Mouse (Mus musculus) cerebellum, postnatal 14 days (tissue): Measurements from ENCODE around the gene Olfr38.

Source experiments
- DNase-seq, 2 experiments: peaks; one replicate each; pipeline ENCODE4 v3.0.0; 2021; ENCODE audit warnings: mixed read lengths in 2 of 2

The Olfr38 gene

DNA sequence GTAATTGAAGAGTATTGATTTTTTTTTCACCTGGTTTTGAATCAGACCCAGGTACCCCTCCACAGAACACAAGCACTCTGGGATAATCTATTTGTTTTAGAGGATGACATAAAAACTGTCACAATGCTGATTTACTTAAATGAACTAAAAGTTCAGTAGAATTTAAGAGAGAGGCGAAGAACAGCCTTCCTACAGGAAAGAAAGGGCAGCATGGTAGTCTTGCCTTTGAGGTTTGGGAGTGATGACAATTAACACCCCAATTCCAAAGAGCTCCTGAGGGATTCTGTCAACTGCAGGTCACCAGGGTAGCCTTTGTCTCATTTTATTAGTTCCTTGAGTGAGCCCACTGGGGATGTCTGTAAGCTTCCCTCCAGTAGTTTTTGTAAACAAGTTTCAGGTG, at the start of gene Olfr38:
Gene Olfr38 (plus strand): TSS at position 301 of the 400 bp plus-strand sequence.
- DNase-seq, result no peak

DNA sequence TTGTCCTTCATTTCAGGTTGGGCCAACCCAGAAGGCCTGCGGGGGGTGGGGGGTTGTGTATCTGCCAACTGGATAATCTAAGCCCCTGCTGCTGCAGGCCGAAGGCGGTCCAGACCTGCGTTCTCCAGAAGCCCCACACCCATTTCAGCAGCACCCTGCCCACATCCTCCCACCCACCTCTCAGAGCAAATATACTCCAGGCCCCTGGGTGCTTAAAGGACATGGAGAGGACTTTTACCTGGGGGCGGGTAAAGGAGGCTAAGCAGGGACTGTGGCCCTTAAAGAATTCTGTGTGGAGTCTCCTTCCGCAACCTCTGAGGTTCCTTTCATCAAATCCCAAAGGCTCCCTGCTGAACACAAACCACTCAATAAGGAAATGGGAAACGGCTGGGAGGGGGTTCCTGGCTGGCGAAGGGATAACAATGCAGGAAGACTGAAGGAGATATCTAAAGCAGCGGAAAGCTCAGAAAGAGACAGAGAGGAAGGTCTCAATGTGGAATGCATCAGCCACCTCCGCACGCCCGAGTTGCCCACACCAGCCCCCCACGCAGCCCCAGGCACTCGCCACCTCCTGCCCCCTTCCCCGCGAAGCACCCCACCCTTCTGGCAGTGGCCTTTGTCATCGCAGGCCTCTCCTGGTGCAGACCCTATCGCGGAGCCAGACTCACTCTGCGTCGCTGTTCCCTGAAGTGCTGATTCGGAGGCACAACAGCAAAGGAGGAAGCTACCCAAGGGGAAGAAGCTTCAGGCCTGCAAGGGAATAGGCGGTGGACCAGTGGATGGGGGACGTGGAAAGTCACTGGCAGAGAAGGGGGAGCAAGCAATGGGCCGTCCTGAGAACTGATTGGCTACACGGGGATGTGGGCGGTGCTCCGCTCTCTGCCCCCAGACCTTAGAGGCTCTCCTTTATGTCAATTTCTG, 46.7 kb upstream of the Olfr38 start, which contains the start of gene Tcaf1:
Gene Tcaf1 (minus strand): TSS at position 798 of the 921 bp plus-strand sequence.
- DNase-seq, result peak; percentile 91 to 94

DNA sequence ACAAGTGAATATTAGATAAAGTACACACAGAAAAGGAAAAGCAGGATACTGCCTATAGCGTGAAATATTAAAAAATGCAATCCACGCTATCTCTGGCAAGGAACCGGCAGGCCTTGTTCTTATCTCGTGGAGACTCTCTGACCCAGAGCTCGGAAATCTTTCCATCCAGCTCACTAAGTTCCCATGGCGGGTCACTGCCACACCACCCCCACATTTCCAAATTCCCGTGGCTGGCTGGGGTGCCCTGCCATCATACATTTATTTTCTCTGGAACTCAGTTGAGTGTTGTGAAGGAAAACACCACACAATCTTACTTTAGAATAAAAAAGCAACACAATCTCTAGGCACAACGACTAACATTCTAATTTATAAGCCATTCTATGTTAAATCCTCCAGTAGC, 41.5 kb upstream of the Olfr38 start:
- no peak for DNase-seq

DNA sequence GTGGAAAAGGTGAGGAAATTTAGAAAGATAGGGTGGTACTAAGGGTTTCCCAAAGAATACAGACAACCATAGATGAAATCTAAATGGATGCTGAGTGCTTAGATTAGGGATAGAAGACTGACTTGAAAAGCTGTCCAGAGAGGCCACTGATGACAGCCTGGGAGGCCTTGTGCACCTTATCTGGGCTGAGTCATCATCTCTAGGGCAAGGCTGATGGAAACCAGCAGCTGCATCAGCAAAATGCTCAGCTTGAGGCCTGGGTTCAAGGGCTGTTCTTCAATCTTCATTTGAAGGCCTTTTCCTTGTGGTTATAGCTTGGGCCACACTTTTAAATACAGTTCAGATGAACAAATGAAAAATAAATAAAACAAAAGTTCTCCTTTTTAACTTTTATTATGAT, 38.2 kb upstream of the Olfr38 start:
- DNase-seq, result no peak

DNA sequence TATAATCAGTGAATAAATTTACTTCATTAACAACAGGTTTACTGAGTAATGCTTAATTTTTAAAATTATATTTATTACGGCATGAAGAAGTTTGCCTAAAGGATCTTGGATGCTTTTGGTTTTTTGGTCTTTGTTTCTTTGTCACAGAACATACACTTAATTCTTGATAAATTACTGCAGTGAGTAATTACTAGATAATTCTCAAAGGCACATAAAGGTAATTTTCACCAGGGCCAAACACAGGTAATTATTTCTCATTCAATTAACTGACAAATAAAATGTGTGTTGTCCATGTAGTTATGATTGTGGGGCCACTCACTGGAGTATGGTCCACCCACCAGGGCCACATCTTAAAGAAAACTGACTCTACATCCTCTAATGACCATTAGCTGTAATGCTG, 17.1 kb upstream of the Olfr38 start, which contains the start of gene Olfr453:
Gene Olfr453 (plus strand): TSS at position 301 of the 400 bp plus-strand sequence.
- DNase-seq, result no peak

DNA sequence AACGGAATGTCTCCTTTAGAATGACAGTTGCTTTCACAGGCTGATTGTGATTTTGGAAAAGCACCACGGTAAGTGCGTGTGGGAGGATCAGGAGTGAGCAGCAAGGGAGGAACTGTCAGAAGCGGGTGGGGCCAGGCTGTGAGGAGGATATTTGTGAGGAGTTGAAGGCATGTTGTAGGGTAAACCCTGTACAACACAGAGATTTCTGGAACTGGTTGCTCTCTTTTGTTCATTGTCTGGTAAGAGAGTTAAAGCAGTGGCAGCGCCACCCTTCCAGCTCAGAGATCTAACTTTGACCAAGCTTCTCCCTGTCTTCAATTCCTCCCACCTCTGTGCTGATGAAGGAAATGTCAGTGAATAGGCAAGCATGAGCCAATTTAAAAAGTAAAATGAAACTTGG, 13.9 kb upstream of the Olfr38 start:
- DNase-seq, result no peak

DNA sequence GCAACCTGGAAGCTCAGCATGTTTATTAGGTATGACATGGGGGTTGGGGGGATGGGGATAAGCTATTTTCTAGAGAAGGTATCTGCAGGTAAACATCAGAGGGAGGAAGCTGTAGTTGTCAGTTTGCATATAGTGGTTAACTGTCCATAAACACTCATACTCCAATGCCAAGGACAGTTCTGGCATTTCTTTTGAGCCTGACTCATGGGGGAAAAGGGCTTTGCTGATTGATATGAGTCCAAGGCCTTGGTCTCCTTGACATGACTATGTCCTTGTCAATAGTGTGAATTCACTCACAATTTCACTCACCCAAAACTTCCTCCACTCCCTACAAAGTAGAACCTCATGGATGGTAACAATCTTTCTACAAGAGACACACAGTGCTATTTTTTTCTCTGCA, 8.4 kb upstream of the Olfr38 start:
- DNase-seq, result no peak

DNA sequence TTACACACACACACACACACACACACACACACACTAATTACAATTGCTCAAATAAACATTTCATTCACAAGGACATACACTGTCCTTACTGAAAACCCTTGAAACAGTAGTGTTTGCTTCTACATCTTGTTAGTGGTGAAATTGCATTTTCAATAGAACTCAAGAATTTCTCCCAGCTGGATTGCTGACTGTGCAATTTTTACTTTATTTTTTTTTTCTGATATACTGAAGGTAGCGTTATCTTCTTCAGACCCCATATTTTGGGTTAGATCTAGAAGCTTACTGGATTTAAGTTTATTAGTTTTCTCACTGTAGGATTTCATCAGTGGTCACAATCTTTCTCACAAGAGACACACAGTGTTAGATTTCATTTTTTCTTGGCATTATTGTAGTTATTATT, 20.9 kb downstream of the Olfr38 start:
- no peak for DNase-seq

DNA sequence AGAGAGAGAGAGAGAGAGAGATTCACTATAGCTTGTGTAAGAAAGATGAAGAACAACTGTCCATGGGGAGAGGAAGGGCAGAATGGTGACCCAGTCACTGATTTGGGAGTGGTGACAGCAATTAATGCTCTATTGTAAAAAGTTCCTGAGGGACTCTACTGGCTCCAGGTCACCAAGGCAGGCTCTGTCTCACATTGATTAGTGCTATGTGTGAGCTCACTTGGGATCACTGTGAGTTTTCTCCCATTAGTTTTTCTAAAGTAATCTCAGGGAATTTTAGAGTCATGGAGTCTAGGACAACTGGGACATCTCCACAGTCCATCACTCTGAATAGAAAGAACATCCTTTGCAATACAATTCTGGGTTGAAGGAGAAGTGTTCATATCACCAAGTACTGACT, 28.6 kb downstream of the Olfr38 start, which contains the start of gene Olfr452:
Gene Olfr452 (plus strand): TSS at position 301 of the 400 bp plus-strand sequence.
- no peak for DNase-seq

DNA sequence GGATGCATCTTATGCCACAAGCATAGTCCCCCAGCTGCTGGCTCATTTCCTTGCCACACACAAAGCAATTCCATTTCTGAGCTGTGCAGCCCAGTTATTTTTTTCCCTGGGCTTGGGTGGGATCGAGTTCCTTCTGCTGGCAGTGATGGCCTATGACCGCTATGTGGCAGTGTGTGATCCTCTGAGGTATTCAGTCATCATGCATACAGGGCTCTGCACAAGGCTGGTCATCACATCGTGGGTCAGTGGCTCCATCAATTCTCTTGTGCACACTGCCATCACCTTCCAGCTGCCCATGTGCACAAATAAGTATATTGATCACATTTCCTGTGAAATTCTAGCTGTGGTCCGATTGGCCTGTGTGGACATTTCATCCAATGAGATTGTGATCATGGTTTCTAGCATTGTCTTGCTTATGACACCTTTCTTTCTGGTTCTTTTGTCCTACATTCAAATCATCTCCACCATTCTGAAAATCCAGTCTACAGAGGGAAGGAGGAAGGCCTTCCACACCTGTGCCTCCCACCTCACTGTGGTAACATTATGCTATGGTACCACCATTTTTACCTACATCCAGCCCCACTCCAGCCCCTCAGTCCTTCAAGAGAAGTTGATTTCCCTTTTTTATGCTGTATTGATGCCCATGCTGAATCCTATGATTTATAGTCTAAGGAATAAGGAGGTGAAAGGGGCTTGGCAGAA, 34.2 kb downstream of the Olfr38 start:
- DNase-seq, result peak in 1 of 2 experiments; percentile 2

DNA sequence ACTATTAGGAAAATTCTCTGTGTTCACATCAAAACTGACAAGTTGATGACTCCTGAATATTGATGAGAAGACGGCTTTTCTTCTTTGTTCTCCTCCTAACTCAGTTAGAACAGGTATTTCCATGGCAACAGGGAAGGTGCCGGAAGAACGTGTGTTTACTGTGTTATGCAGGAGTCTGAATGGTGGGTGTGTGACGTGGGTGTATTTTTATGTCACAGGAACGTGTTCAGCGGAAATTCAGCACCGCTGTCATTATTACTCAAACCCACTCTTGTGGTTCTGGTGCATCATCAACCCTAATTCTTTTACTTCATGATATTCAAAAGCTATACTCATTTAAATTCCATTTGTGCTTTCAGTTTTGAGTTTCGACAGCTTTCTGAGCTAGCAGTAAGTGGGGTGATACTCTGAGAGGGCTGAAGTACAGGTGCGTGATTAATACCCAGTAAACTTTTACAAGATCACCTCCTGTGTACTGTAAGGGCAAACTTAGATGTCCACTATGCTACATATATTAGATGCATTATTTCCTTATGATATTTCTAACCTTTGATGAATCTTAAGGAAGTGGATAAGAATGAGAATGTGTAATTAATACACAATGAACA, 34.8 kb downstream of the Olfr38 start:
- DNase-seq, result no peak

DNA sequence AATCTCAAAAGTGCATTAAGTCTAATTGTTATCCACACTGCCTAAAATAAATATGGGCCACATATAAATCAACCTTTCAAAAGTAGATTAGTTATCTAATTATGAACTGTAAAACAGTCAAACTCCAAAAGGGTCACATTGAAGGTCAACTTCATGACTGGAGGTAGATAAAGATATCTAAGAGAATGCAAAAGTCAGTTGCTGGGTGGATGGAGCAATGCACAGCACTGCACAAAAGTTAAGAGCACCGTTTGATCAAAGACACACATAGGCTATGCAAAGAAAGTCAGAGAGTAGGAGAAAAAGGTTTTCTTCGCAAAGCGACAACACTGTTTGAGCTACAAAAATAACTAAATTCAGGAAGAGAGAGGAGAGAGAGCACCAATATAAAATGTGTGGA, 38.8 kb downstream of the Olfr38 start:
- no peak for DNase-seq

DNA sequence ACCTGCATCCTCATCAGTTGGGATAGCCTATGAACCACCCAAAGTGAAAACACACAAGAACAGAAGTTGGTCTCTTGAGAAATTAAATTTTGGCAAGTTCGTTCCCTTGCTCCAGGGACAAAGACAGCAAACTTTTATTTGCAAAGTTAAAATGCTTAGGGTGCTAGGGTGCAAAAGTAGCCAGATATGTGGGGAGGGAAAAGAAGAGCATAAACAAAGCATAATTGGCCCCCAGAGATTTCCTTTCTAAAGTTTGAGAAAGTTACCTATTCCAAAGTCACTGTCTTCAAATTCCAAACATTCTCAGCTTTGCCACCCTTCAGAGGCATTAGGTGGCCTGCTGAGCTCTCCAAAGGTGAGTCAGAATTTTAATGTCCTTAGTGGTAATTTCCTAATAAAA, 55.4 kb downstream of the Olfr38 start, which contains the start of gene Olfr450:
Gene Olfr450 (plus strand): TSS at position 301 of the 400 bp plus-strand sequence.
- DNase-seq, result no peak
